Mouse (Mus musculus) E14TG2a.4 (cell line): ENCODE data around the gene Oxsr1.
A peak's percentile ranks its signal among the peaks of the same experiment; 100 is the strongest.
"Not testable (repeated sequence)": the region's sequence is repeated elsewhere in the genome, so short reads cannot be mapped to it uniquely, and the experiment has no call there.

Experiments
- H3K27me3 ChIP-seq: 2 replicates; pipeline ENCODE4 v1.6.1; 2014; ENCODE audit warnings: low read length, control low read depth; ENCODE audit not compliant: insufficient read depth
- H3K36me3 ChIP-seq: 2 replicates; pipeline ENCODE4 v1.6.1; 2014; ENCODE audit warnings: low read length, control low read depth; ENCODE audit not compliant: insufficient read depth
- H3K4me1 ChIP-seq: replicated peaks from 2 replicates; pipeline ENCODE4 v1.6.1; 2014; ENCODE audit warnings: low read depth, low read length, control low read depth
- H3K4me3 ChIP-seq: replicated peaks from 2 replicates; pipeline ENCODE4 v1.5.1; 2014; ENCODE audit warnings: mild to moderate bottlenecking, low read length
- H3K9me3 ChIP-seq: 2 replicates; pipeline ENCODE4 v1.6.1; 2014; ENCODE audit warnings: low read length, control low read depth
- CTCF ChIP-seq: conservative IDR thresholded peaks from 2 replicates; pipeline ENCODE4 v1.5.1; 2014; ENCODE audit warnings: low read length
- NANOG ChIP-seq: IDR thresholded peaks from 2 replicates; pipeline ENCODE4 v1.6.1; 2014; ENCODE audit warnings: borderline replicate concordance, low read length, mixed read lengths
- POU5F1 ChIP-seq: IDR thresholded peaks from 2 replicates; pipeline ENCODE4 v1.6.1; 2014; ENCODE audit warnings: low read length, borderline replicate concordance

Gene Oxsr1

DNA sequence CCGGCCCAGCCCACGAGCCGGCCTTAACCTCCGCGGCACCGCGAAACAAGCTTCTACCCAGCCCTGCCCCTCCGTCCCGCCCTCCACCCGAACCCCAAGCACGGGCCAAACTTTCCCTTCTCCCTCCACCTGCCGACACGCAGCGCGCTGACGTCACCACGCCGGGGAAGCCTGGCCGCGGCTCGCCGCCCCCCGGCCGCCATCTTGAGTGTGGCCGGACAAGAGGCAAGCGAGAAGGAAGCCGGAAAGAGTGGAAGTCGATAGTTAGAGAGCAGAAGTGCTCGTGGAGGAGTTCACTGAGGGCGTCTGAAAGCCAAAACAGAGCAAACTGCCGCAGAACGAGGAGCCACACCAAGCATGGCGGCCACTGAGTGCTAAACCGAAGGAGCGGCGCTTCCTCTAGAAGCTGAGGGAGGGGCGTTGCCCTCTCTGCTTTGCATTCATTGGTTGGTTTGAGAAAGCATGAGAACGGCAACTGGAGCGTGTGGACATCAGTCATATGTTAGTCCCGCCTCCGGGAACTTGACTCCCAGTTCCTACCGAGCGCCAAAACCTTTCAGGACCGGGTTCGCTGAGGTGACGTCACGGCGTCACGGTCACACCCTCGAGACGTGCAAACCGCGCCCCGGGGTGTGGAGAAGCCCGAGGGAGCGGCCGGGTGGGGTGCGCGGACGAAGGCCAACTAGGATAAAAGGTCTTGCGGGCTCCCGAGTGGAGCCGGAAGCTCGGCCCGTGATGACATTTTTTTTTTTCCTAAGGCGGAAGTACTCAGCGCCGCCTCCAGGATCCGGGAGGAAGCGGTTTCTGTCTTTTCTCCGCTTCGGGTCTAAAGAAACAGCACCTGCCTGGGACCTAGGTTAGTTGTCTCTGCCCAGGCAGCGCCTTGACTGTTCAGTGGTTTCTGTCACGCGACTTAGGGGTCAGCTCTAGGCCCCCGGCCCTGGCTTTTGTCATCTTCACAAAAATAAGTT is at the start of gene Oxsr1:
TSS of gene Oxsr1 (minus strand) at position 139 of the 971 bp plus-strand sequence.
- H3K36me3 ChIP-seq, result peaks cover 24% of the 10 kb centered on the region
- peaks cover 41% of the 10 kb centered on the region for H3K4me1 ChIP-seq
- no peaks in the 10 kb centered on the region for H3K9me3 ChIP-seq
- H3K4me3 ChIP-seq, result peak within 1 kb of the TSS; percentile 99
- H3K27me3 ChIP-seq, result no peaks in the 10 kb centered on the region
- TF ChIP-seq CTCF (peak; percentile 46), POU5F1 (no peak)

GRCm38 (mm10) chr9:119371251-119371650 is 49.0 kb upstream of the Oxsr1 start:
- TF ChIP-seq CTCF (no peak), POU5F1 (no peak), NANOG (no peak)
- no peaks in the 10 kb centered on the region for H3K27me3 ChIP-seq
- H3K9me3 ChIP-seq, result no peaks in the 10 kb centered on the region
- H3K4me3 ChIP-seq, result no peak overlapping the region
- peaks cover 46% of the 10 kb centered on the region for H3K36me3 ChIP-seq
- peaks cover 20% of the 10 kb centered on the region for H3K4me1 ChIP-seq

DNA sequence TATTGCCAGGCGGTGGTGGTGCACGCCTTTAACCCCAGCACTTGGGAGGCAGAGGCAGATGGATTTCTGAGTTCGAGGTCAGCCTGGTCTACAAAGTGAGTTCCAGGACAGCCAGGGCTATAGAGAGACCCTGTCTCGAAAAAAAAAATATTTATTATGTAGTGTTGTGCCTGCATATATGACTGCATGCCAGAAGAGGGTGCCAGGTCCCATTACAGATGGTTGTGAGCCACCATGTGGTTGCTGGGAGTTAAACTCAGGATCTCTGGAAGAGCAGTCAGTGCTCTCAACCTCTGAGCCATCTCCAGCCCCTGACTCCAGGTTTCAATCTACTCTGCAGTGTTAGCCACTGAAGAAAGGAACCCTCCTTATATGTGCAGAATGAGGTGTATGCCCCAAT is 48.5 kb upstream of the Oxsr1 start:
- peaks cover 46% of the 10 kb centered on the region for H3K36me3 ChIP-seq

GRCm38 (mm10) chr9:119368367-119368766 is 46.1 kb upstream of the Oxsr1 start:
- H3K4me3 ChIP-seq, result no peak overlapping the region
- no peaks in the 10 kb centered on the region for H3K4me1 ChIP-seq
- TF ChIP-seq CTCF, result no peak
- no peak for TF ChIP-seq NANOG
- no peak for TF ChIP-seq POU5F1
- no peaks in the 10 kb centered on the region for H3K27me3 ChIP-seq
- H3K36me3 ChIP-seq, result peaks cover 61% of the 10 kb centered on the region
- H3K9me3 ChIP-seq, result no peaks in the 10 kb centered on the region

More for the DNA sequence above, 48.5 kb upstream of the Oxsr1 start:
- not testable (repeated sequence) for H3K27me3 ChIP-seq, H3K4me3 ChIP-seq, H3K9me3 ChIP-seq
- H3K4me1 ChIP-seq, result peaks cover 15% of the 10 kb centered on the region

DNA sequence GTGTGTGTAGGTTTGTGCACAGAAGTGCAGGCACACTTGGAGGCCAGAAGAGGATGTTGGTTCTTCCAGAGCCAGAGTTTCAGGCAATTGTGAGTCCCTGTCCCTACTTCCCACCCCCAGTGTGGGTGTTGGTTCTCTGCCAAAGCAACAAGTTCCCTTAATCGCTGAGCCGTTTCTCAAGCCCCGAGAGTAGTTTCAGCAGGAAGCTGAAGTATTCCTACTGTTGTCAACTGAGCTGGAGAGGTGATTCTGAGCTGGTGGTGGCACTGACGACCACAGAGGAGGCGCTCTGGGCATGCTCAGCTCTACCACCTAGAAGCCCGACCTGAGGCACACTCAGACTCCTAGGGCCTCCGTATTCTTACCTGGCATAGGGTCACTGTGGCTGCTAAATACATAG is 43.1 kb upstream of the Oxsr1 start, which contains the start of gene Slc22a14:
TSS of gene Slc22a14 (minus strand) at position 270 of the 400 bp plus-strand sequence.
- no peak for TF ChIP-seq POU5F1
- TF ChIP-seq CTCF, result no peak
- H3K9me3 ChIP-seq, result no peaks in the 10 kb centered on the region
- no peak within 1 kb of the TSS for H3K4me3 ChIP-seq
- H3K36me3 ChIP-seq, result peaks cover 79% of the 10 kb centered on the region
- H3K27me3 ChIP-seq, result no peaks in the 10 kb centered on the region
- peaks cover 26% of the 10 kb centered on the region for H3K4me1 ChIP-seq

GRCm38 (mm10) chr9:119363229-119363628 is 41.0 kb upstream of the Oxsr1 start:
- Histone ChIP-seq H3K36me3 (peaks cover 68% of the 10 kb centered on the region), H3K4me3 (no peak overlapping the region), H3K9me3 (no peaks in the 10 kb centered on the region), H3K4me1 (peaks cover 28% of the 10 kb centered on the region), H3K27me3 (peaks cover 3% of the 10 kb centered on the region)
- TF ChIP-seq CTCF (no peak), NANOG (no peak), POU5F1 (no peak)

DNA sequence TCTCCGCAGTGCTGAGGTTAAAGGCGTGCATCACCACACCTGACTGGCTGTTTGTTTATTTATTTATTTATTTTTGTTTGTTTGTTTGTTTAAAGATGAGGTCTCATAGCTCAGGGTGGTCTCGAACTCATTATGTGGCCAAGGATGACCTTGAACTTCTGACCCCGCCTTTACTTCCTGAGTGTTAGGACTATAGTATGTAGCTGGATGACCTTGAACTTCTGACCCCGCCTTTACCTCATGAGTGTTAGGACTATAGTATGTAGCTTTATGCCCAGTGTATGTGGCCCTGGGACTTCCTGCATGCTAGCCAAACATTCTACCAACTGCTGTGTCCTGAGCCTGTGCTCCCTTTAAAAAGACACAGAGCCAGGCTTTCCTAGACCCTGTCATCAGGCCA is 39.2 kb upstream of the Oxsr1 start:
- Histone ChIP-seq H3K9me3 (no peaks in the 10 kb centered on the region), H3K4me1 (peaks cover 39% of the 10 kb centered on the region), H3K4me3 (no peak overlapping the region), H3K36me3 (peaks cover 52% of the 10 kb centered on the region), H3K27me3 (peaks cover 7% of the 10 kb centered on the region)
- TF ChIP-seq POU5F1, result no peak

GRCm38 (mm10) chr9:119358058-119358429 is 35.8 kb upstream of the Oxsr1 start:
- Histone ChIP-seq H3K9me3 (no peaks in the 10 kb centered on the region), H3K36me3 (peaks cover 27% of the 10 kb centered on the region), H3K4me3 (peak overlapping the region; percentile 87), H3K27me3 (peaks cover 7% of the 10 kb centered on the region), H3K4me1 (peaks cover 44% of the 10 kb centered on the region)
- TF ChIP-seq POU5F1 (no peak), NANOG (no peak), CTCF (no peak)
